Mouse (Mus musculus) cortical plate, adult 2 months (tissue): Measurements from ENCODE around the gene Gpat3.
A peak's percentile ranks its signal among the peaks of the same experiment; 100 is the strongest.

ENCODE experiments used
- CTCF ChIP-seq: fragments of 200-500 bp; IDR thresholded peaks from 2 replicates; pipeline ENCODE4 v1.5.1; 2011; ENCODE audit warnings: mild to moderate bottlenecking, control low read depth, low read length; ENCODE audit not compliant: insufficient read depth; ENCODE audit errors: extremely low read depth
- POLR2A ChIP-seq: fragments of 200-500 bp; IDR thresholded peaks from 2 replicates; pipeline ENCODE4 v1.6.1; 2011; ENCODE audit warnings: mild to moderate bottlenecking, low read length, control low read depth; ENCODE audit not compliant: insufficient read depth; ENCODE audit errors: extremely low read depth

GRCm38 (mm10) chr5:100914989-100915388, 69.5 kb downstream of the Gpat3 start:
- TF ChIP-seq CTCF: peak; percentile 89
- TF ChIP-seq POLR2A: no peak
